Mouse (Mus musculus): ENCODE results near the gene Fgr. TPM values are rescaled to one million over a fixed set of nuclear protein-coding genes. Genes with fewer than 3 reads are reported as not detected.

The Fgr gene
- polyA plus RNA-seq, 1 experiment = 0.15 TPM

DNA sequence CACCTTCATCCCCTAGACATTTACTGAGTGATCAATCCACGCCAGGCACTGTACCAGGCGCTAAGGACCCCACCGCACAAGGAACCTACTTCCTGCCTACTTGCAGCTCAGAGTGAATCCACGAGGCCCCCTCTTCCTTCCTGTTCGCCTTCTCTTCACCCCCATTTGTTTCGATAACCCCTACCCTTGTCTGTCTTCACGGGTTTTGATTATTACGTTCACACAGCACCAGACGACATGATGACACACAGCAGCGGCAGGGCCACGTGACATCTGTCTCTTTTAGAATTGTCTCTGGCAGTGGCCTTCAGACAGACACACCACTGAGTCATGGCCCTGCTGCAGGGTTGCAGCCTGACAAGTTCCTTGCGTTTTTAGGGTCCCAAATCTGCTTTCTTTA lies 29.8 kb upstream of the Fgr start:
- Histone ChIP-seq H3K4me3 (ENCODE audit: insufficient read depth, low read length) (no peak overlapping the region), H3K27ac (ENCODE audit: insufficient read depth, low read length) (no peak overlapping the region), H3K4me1 (ENCODE audit: control insufficient read depth, insufficient read depth, low read length) (peaks cover 2% of the 10 kb centered on the region; the same call in 1 of the 2 replicates)
- TF ChIP-seq POLR2A (IDR thresholded peaks at IDR 0.05; ENCODE audit: extremely low read depth, insufficient read depth, low read length) (no peak), CTCF (IDR thresholded peaks at IDR 0.05; ENCODE audit: extremely low read depth, insufficient read depth, low read length) (no peak)

GRCm38 (mm10) chr4:132944776-132945175 lies 29.1 kb upstream of the Fgr start:
- TF ChIP-seq CTCF (IDR thresholded peaks at IDR 0.05; ENCODE audit: extremely low read depth, insufficient read depth, low read length) = no peak
- TF ChIP-seq POLR2A (IDR thresholded peaks at IDR 0.05; ENCODE audit: extremely low read depth, insufficient read depth, low read length) = no peak
- Histone ChIP-seq H3K27ac (ENCODE audit: insufficient read depth, low read length) (no peak overlapping the region), H3K4me3 (ENCODE audit: insufficient read depth, low read length) (no peak overlapping the region), H3K4me1 (ENCODE audit: control insufficient read depth, insufficient read depth, low read length) (peaks cover 2% of the 10 kb centered on the region; the same call in 1 of the 2 replicates)

DNA sequence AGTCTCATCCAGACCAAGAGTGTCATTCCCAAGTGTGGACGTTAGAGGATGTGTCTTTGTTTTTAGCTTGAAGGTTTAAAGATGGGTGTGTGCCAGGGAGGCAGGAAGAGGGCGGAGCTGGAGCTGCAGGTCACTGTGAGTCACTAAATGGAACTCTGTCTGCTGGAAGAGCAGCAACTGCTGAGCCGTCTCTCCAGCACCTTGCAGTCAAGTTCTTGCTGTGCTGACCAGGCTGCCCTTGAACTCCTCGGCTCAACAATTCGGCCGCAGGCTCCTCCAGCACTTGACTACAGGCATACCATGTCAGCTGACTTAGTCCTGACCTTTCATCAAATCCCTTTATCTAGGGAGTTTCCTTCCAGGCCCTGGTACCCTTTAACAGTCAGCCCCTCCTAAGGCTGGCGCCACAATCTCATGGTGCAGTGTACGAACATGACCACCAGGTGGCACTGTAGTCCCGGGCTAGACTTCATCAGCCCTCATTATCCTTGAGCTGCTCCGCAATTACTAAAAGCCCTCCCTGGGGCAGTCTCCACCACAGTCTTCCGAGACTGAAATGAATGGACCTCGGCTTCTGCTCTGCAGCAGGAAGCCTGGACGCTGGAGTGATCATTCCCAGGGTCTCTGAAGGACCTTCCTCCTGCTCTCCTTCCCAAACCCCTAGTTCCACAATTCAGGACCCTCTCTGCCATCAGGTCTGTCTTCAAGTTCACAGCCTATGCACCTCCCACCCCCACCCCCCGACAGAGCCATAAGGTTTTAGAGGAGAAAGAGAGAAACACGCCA lies 28.4 kb upstream of the Fgr start:
- peaks cover 2% of the 10 kb centered on the region; the same call in 1 of the 2 replicates for H3K4me1 ChIP-seq (ENCODE audit: control insufficient read depth, insufficient read depth, low read length)
- no peak overlapping the region for H3K27ac ChIP-seq (ENCODE audit: insufficient read depth, low read length)
- TF ChIP-seq POLR2A (IDR thresholded peaks at IDR 0.05; ENCODE audit: extremely low read depth, insufficient read depth, low read length) (no peak), CTCF (IDR thresholded peaks at IDR 0.05; ENCODE audit: extremely low read depth, insufficient read depth, low read length) (peak; percentile 98)
- H3K4me3 ChIP-seq (ENCODE audit: insufficient read depth, low read length) = no peak overlapping the region

GRCm38 (mm10) chr4:132946047-132947001 lies 27.6 kb upstream of the Fgr start:
- no peak for TF ChIP-seq POLR2A (IDR thresholded peaks at IDR 0.05; ENCODE audit: extremely low read depth, insufficient read depth, low read length)
- TF ChIP-seq CTCF (IDR thresholded peaks at IDR 0.05; ENCODE audit: extremely low read depth, insufficient read depth, low read length) = no peak
- Histone ChIP-seq H3K27ac (ENCODE audit: insufficient read depth, low read length) (no peak overlapping the region), H3K4me3 (ENCODE audit: insufficient read depth, low read length) (no peak overlapping the region), H3K4me1 (ENCODE audit: control insufficient read depth, insufficient read depth, low read length) (peaks cover 2% of the 10 kb centered on the region; the same call in 1 of the 2 replicates)

DNA sequence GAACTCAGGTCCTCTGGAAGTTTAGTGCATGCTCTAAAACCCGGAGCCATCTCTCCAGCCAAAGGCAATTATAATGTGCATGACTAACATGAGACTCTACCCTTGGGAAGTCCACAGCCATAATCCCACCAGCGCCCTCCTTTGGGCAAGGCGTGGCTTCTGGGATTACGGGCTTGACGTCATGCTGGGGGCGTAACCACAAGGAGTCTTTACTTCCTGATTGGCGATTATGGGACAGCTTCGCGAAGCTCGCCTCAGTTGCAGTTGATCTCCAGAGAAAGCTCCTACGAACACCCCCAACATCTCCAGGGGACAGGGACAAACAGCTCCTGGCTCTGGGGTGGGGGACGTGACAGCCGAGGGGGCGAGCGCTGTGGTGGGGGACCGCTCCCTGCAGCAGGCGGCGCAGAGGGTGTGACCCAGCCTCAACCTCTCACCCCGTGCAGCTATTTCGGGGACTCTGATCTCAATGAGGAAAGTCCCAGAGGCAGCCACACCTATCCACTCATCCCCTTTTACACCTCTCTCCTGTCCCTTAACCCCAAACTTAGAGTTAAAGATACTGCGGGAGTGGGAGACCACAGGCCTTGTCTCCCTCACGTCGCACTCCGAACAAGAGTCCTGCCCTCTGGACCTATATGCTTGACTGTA lies 23.9 kb upstream of the Fgr start:
- no peak overlapping the region for H3K4me3 ChIP-seq (ENCODE audit: insufficient read depth, low read length)
- H3K4me1 ChIP-seq (ENCODE audit: control insufficient read depth, insufficient read depth, low read length) = peaks cover 2% of the 10 kb centered on the region; the same call in 1 of the 2 replicates
- TF ChIP-seq POLR2A (IDR thresholded peaks at IDR 0.05; ENCODE audit: extremely low read depth, insufficient read depth, low read length) = no peak
- TF ChIP-seq CTCF (IDR thresholded peaks at IDR 0.05; ENCODE audit: extremely low read depth, insufficient read depth, low read length) = no peak
- H3K27ac ChIP-seq (ENCODE audit: insufficient read depth, low read length) = no peak overlapping the region

GRCm38 (mm10) chr4:132950999-132951398 lies 22.9 kb upstream of the Fgr start:
- TF ChIP-seq CTCF (IDR thresholded peaks at IDR 0.05; ENCODE audit: extremely low read depth, insufficient read depth, low read length) (no peak), POLR2A (IDR thresholded peaks at IDR 0.05; ENCODE audit: extremely low read depth, insufficient read depth, low read length) (no peak)
- no peak overlapping the region for H3K27ac ChIP-seq (ENCODE audit: insufficient read depth, low read length)

DNA sequence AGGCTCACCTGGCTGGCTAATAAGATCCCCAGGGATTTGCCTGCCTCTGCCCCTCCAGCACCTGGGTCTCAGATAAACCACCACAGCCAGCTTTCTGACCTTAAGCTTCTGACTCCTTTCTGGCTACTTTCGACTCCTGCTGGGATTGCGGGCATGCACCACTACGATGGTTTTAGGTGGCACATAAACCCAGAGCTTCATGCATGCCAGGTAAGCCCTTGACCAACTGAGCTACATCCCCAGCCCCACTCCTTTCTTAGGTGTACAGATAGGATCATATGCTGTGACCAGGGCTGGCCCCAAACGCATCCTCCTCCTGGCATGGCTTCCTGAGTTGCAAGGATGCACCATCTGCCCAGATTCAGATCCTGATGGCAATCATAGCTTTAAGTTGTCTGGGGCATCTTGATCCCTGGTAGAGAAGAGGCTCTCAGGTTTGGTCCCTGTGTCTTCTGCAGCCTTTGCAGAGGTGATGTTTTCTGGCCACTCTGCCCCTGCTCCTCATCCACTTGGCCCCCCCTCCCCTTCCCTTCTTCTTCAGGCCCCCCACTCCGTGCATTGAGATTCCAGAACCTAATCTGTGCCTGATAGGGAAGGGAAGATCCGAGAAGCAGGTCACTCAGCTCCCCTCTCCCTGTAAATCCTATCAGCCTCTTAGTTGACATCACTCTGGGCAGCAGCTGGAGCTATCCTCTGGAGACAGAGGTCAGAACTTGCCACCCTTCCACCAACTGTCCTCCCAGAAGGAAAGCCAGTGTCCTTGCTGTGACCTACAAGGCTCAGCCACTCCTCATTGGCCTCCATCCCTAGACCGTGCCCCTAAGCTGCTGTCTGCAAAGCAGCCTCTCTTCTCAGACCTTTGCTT lies 19.1 kb upstream of the Fgr start:
- no peak overlapping the region for H3K27ac ChIP-seq (ENCODE audit: insufficient read depth, low read length)
- TF ChIP-seq CTCF (IDR thresholded peaks at IDR 0.05; ENCODE audit: extremely low read depth, insufficient read depth, low read length) = no peak
- TF ChIP-seq POLR2A (IDR thresholded peaks at IDR 0.05; ENCODE audit: extremely low read depth, insufficient read depth, low read length) = no peak
- no peaks in the 10 kb centered on the region for H3K4me1 ChIP-seq (ENCODE audit: control insufficient read depth, insufficient read depth, low read length)

More at GRCm38 (mm10) chr4:132950999-132951398, 22.9 kb upstream of the Fgr start:
- H3K4me3 ChIP-seq (ENCODE audit: insufficient read depth, low read length) = no peak overlapping the region
- peaks cover 2% of the 10 kb centered on the region; the same call in 1 of the 2 replicates for H3K4me1 ChIP-seq (ENCODE audit: control insufficient read depth, insufficient read depth, low read length)

DNA sequence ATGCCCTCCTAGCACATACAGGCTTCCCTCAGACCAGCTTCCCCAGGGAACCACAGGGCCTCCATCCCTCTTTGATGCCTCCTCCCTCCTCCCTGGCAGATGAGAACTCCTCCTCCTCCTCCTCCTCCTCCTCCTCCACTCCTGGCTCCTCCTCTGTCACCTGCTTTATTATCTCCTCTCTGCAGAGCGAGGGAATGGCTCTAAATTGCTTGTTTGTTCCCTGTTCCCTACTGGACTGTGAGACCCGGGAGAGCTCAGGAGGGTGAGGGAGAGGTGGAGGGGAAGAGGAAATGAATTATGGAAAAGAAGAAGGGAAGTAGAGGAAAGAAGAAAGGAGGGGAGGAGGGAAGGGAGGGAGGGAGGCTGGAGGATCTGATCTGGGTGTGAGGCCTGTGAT lies 18.5 kb upstream of the Fgr start:
- TF ChIP-seq CTCF (IDR thresholded peaks at IDR 0.05; ENCODE audit: extremely low read depth, insufficient read depth, low read length) (no peak), POLR2A (IDR thresholded peaks at IDR 0.05; ENCODE audit: extremely low read depth, insufficient read depth, low read length) (no peak)
- no peak overlapping the region for H3K27ac ChIP-seq (ENCODE audit: insufficient read depth, low read length)
- H3K4me3 ChIP-seq (ENCODE audit: insufficient read depth, low read length) = no peak overlapping the region
- H3K4me1 ChIP-seq (ENCODE audit: control insufficient read depth, insufficient read depth, low read length) = 0 out of 2 replicates have a peak, but pooled peaks cover 2% of the 10 kb centered on the region

More for the DNA sequence above, 19.1 kb upstream of the Fgr start:
- no peak overlapping the region for H3K4me3 ChIP-seq (ENCODE audit: insufficient read depth, low read length)

Measured in cortical plate, adult 2 months (tissue).